Mouse (Mus musculus): Measurements from ENCODE around the gene Tubd1.

DNA sequence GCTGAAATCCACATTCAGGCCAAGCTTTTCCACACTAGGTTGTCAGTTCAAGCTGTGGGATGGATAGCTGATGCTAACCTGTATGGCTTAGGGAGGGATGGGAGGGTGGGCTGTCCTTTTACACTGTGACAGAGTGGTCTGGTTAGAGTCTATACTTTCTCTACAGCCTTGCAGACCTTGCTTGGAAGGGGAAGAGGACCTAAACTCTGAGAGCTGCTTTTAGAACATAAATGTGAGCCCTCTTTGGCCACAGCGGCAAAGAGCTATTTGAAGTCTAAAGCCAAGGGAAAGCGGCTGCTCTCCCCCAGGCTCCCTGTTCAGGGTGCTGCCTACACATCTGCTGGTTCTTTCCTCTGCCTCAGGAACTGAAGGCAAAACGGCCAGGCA lies 40.8 kb downstream of the Tubd1 start:
- TF ChIP-seq CTCF (conservative IDR thresholded peaks at IDR 0.05; ENCODE audit: low read length) (no peak), POU5F1 (IDR thresholded peaks at IDR 0.05; ENCODE audit: borderline replicate concordance, low read length) (no peak), NANOG (IDR thresholded peaks at IDR 0.05; ENCODE audit: borderline replicate concordance, low read length) (no peak)

Measured in E14TG2a.4 (cell line).